Mouse (Mus musculus) limb, embryonic 13.5 days (tissue): ENCODE measurements around the gene Smpdl3a. TPM values are rescaled to one million over a fixed set of nuclear protein-coding genes. Genes with fewer than 3 reads are reported as not detected.

Experiments
- ATAC-seq: fragments of 200-750 bp; cut with Nextera tagmentation; 2 replicates; pipeline ENCODE4 v1.8.0; 2017; ENCODE audit warnings: low read depth, moderate number of reproducible peaks, moderate TSS enrichment; ENCODE audit not compliant: low FRiP score
- H3K27ac ChIP-seq: fragments of 300-500 bp; sonication (generic); 2 replicates; pipeline ENCODE4 v1.5.1; 2015; ENCODE audit warnings: inconsistent platforms, mild to moderate bottlenecking, moderate library complexity
- H3K27me3 ChIP-seq: fragments of 300-500 bp; sonication (generic); 2 replicates; pipeline ENCODE4 v1.6.1; 2015; ENCODE audit warnings: mild to moderate bottlenecking, inconsistent platforms
- H3K36me3 ChIP-seq: fragments of 300-500 bp; sonication (generic); 2 replicates; pipeline ENCODE4 v1.6.1; 2015; ENCODE audit warnings: inconsistent platforms, mild to moderate bottlenecking, moderate library complexity
- H3K4me1 ChIP-seq: fragments of 300-500 bp; sonication (generic); 2 replicates; pipeline ENCODE4 v1.6.1; 2015; ENCODE audit warnings: inconsistent platforms
- H3K4me2 ChIP-seq: fragments of 300-500 bp; sonication (generic); replicated peaks from 2 replicates; pipeline ENCODE4 v1.6.1; 2015; ENCODE audit warnings: inconsistent platforms, mild to moderate bottlenecking, moderate library complexity
- H3K4me3 ChIP-seq: fragments of 300-500 bp; sonication (generic); 2 replicates; pipeline ENCODE4 v1.5.1; 2015; ENCODE audit warnings: moderate library complexity, mild to moderate bottlenecking, inconsistent platforms
- H3K9ac ChIP-seq: fragments of 300-500 bp; sonication (generic); 2 replicates; pipeline ENCODE4 v1.6.1; 2015; ENCODE audit warnings: mild to moderate bottlenecking, inconsistent platforms
- H3K9me3 ChIP-seq: fragments of 300-500 bp; sonication (generic); 2 replicates; pipeline ENCODE4 v1.6.1; 2016; ENCODE audit warnings: inconsistent platforms
- WGBS: fragments of 180-500 bp; shearing (Covaris S2); methylation state at CpG from one replicate; pipeline ENCODE4 v1.1.7; 2015; 5-methylcytosine and 5-hydroxymethylcytosine counted together
- polyA plus RNA-seq: library from polyadenylated mRNA; unstranded; fragments of >200 nt; fragmentation: Nextera tagmentation; extraction: Ambion mirVana; gene quantifications from 2 replicates; pipeline ENCODE4 v1.2.1, GENCODE M21; 2015

Smpdl3a gene
- polyA plus RNA-seq, 1 experiment from 2014 or later: 10.7 TPM

GRCm38 (mm10) chr10:57792957-57793356 is 1.2 kb upstream of the Smpdl3a start:
- no peak overlapping the region for H3K4me3 ChIP-seq
- H3K4me2 ChIP-seq: no peak overlapping the region
- WGBS: 96% methylated on average over 1 of the region's 1 CpGs
- H3K9me3 ChIP-seq: no peaks in the 10 kb centered on the region
- no peak for ATAC-seq
- no peaks in the 10 kb centered on the region for H3K27me3 ChIP-seq
- no peaks in the 10 kb centered on the region for H3K36me3 ChIP-seq
- H3K4me1 ChIP-seq: peaks cover 17% of the 10 kb centered on the region
- no peak overlapping the region for H3K27ac ChIP-seq
- H3K9ac ChIP-seq: no peak overlapping the region

GRCm38 (mm10) chr10:57794491-57795461 is 641 bp downstream of the Smpdl3a start:
- Histone ChIP-seq H3K36me3 (no peaks in the 10 kb centered on the region), H3K4me1 (peaks cover 17% of the 10 kb centered on the region), H3K4me2 (peak overlapping the region; percentile 96), H3K9ac (peak overlapping the region; percentile 73), H3K27ac (no peak overlapping the region), H3K27me3 (no peaks in the 10 kb centered on the region), H3K9me3 (no peaks in the 10 kb centered on the region), H3K4me3 (peak overlapping the region; percentile 59)
- peak; percentile 78 for ATAC-seq
- 3% methylated on average over 44 of the region's 44 CpGs for WGBS

GRCm38 (mm10) chr10:57795542-57795941 is 1.4 kb downstream of the Smpdl3a start:
- peak overlapping the region; percentile 59 for H3K4me3 ChIP-seq
- ATAC-seq: no peak

GRCm38 (mm10) chr10:57796057-57796456 is 1.9 kb downstream of the Smpdl3a start:
- Histone ChIP-seq H3K4me1 (peaks cover 17% of the 10 kb centered on the region), H3K36me3 (no peaks in the 10 kb centered on the region), H3K4me3 (no peak overlapping the region), H3K27ac (no peak overlapping the region), H3K9me3 (no peaks in the 10 kb centered on the region), H3K4me2 (peak overlapping the region; percentile 96), H3K9ac (no peak overlapping the region), H3K27me3 (no peaks in the 10 kb centered on the region)
- ATAC-seq: peak; percentile 38; the same call in 1 of the 2 replicates
- 34% methylated on average over 4 of the region's 4 CpGs for WGBS

More at GRCm38 (mm10) chr10:57795542-57795941, 1.4 kb downstream of the Smpdl3a start:
- Histone ChIP-seq H3K27ac (no peak overlapping the region), H3K4me1 (peaks cover 17% of the 10 kb centered on the region), H3K9ac (peak overlapping the region; percentile 73; the same call in 1 of the 2 replicates), H3K27me3 (no peaks in the 10 kb centered on the region), H3K36me3 (no peaks in the 10 kb centered on the region), H3K9me3 (no peaks in the 10 kb centered on the region), H3K4me2 (peak overlapping the region; percentile 96)
- 20% methylated on average over 4 of the region's 4 CpGs for WGBS

GRCm38 (mm10) chr10:57799486-57799885 is 5.4 kb downstream of the Smpdl3a start:
- Histone ChIP-seq H3K27me3 (no peaks in the 10 kb centered on the region), H3K4me1 (peaks cover 13% of the 10 kb centered on the region), H3K36me3 (no peaks in the 10 kb centered on the region), H3K27ac (no peak overlapping the region), H3K9ac (no peak overlapping the region), H3K4me3 (no peak overlapping the region), H3K9me3 (no peaks in the 10 kb centered on the region), H3K4me2 (no peak overlapping the region)
- no peak for ATAC-seq
- 93% methylated on average over 1 of the region's 1 CpGs for WGBS

- H3K9me3 ChIP-seq: no peaks in the 10 kb centered on the region
- no peak overlapping the region for H3K27ac ChIP-seq
- no peak overlapping the region for H3K4me3 ChIP-seq
- H3K4me2 ChIP-seq: no peak overlapping the region
- no peaks in the 10 kb centered on the region for H3K4me1 ChIP-seq
- H3K36me3 ChIP-seq: no peaks in the 10 kb centered on the region
- 95% methylated on average over 6 of the region's 6 CpGs for WGBS
- no peak for ATAC-seq
- no peaks in the 10 kb centered on the region for H3K27me3 ChIP-seq
- no peak overlapping the region for H3K9ac ChIP-seq
Observed at GRCm38 (mm10) chr10:57807754-57808153, 13.6 kb downstream of the Smpdl3a start.

GRCm38 (mm10) chr10:57812161-57812856 is 18.2 kb downstream of the Smpdl3a start:
- Histone ChIP-seq H3K27ac (no peak overlapping the region), H3K4me2 (no peak overlapping the region), H3K27me3 (no peaks in the 10 kb centered on the region), H3K4me3 (no peak overlapping the region), H3K9ac (no peak overlapping the region), H3K36me3 (no peaks in the 10 kb centered on the region), H3K4me1 (no peaks in the 10 kb centered on the region), H3K9me3 (no peaks in the 10 kb centered on the region)
- no peak for ATAC-seq
- WGBS: 76% methylated on average over 5 of the region's 5 CpGs

- H3K9ac ChIP-seq: no peak overlapping the region
- H3K4me2 ChIP-seq: no peak overlapping the region
- no peak overlapping the region for H3K4me3 ChIP-seq
- no peaks in the 10 kb centered on the region for H3K9me3 ChIP-seq
- no peaks in the 10 kb centered on the region for H3K4me1 ChIP-seq
- H3K36me3 ChIP-seq: no peaks in the 10 kb centered on the region
- ATAC-seq: no peak
- no peak overlapping the region for H3K27ac ChIP-seq
- H3K27me3 ChIP-seq: no peaks in the 10 kb centered on the region
- 86% methylated on average over 2 of the region's 2 CpGs for WGBS
Observed at GRCm38 (mm10) chr10:57814295-57814694, 20.2 kb downstream of the Smpdl3a start.

GRCm38 (mm10) chr10:57815869-57816268 is 21.7 kb downstream of the Smpdl3a start:
- Histone ChIP-seq H3K9ac (no peak overlapping the region), H3K27me3 (no peaks in the 10 kb centered on the region), H3K4me1 (no peaks in the 10 kb centered on the region), H3K4me3 (no peak overlapping the region), H3K36me3 (no peaks in the 10 kb centered on the region), H3K27ac (no peak overlapping the region), H3K9me3 (no peaks in the 10 kb centered on the region), H3K4me2 (no peak overlapping the region)
- ATAC-seq: no peak
- 75% methylated on average over 6 of the region's 6 CpGs for WGBS

GRCm38 (mm10) chr10:57819209-57819608 is 25.1 kb downstream of the Smpdl3a start:
- H3K4me3 ChIP-seq: no peak overlapping the region
- 93% methylated on average over 2 of the region's 2 CpGs for WGBS
- H3K27me3 ChIP-seq: no peaks in the 10 kb centered on the region
- no peaks in the 10 kb centered on the region for H3K4me1 ChIP-seq
- no peak overlapping the region for H3K9ac ChIP-seq
- no peak overlapping the region for H3K4me2 ChIP-seq
- no peaks in the 10 kb centered on the region for H3K9me3 ChIP-seq
- no peak for ATAC-seq
- H3K27ac ChIP-seq: no peak overlapping the region
- H3K36me3 ChIP-seq: no peaks in the 10 kb centered on the region

- no peak for ATAC-seq
- H3K4me1 ChIP-seq: no peaks in the 10 kb centered on the region
- H3K9ac ChIP-seq: no peak overlapping the region
- H3K9me3 ChIP-seq: no peaks in the 10 kb centered on the region
- H3K4me2 ChIP-seq: no peak overlapping the region
- no peak overlapping the region for H3K4me3 ChIP-seq
- H3K36me3 ChIP-seq: no peaks in the 10 kb centered on the region
- WGBS: 53% methylated on average over 3 of the region's 3 CpGs
- H3K27ac ChIP-seq: no peak overlapping the region
- no peaks in the 10 kb centered on the region for H3K27me3 ChIP-seq
Observed at GRCm38 (mm10) chr10:57822473-57822872, 28.3 kb downstream of the Smpdl3a start.

- H3K4me1 ChIP-seq: no peaks in the 10 kb centered on the region
- H3K9ac ChIP-seq: no peak overlapping the region
- WGBS: 84% methylated on average over 5 of the region's 5 CpGs
- H3K27me3 ChIP-seq: no peaks in the 10 kb centered on the region
- H3K4me2 ChIP-seq: no peak overlapping the region
- H3K36me3 ChIP-seq: no peaks in the 10 kb centered on the region
- no peak overlapping the region for H3K4me3 ChIP-seq
- ATAC-seq: no peak
- no peak overlapping the region for H3K27ac ChIP-seq
- H3K9me3 ChIP-seq: no peaks in the 10 kb centered on the region
Observed at GRCm38 (mm10) chr10:57828649-57829048, 34.5 kb downstream of the Smpdl3a start.
